Mouse (Mus musculus) lung, adult 2 months (tissue): ENCODE data around the gene 7420426K07Rik.

Experiments
- CTCF ChIP-seq: fragments of 200-500 bp; IDR thresholded peaks from 2 replicates; pipeline ENCODE4 v1.5.1; 2011; ENCODE audit warnings: mild to moderate bottlenecking, low read length, control low read depth; ENCODE audit not compliant: insufficient read depth
- POLR2A ChIP-seq: fragments of 200-500 bp; IDR thresholded peaks from 2 replicates; pipeline ENCODE4 v1.6.1; 2011; ENCODE audit warnings: low read depth, mild to moderate bottlenecking, control low read depth, low read length, borderline replicate concordance; ENCODE audit errors: extremely low read depth

GRCm38 (mm10) chr9:98902819-98903218 is at the start of gene 7420426K07Rik:
- TF ChIP-seq CTCF (no peak), POLR2A (no peak)
